Mouse (Mus musculus): ENCODE results near the gene Uqcrq.

- no peak for TF ChIP-seq CTCF (IDR thresholded peaks at IDR 0.05; ENCODE audit: control insufficient read depth, insufficient read depth, insufficient read length)
- TF ChIP-seq CEBPB (IDR thresholded peaks at IDR 0.05; ENCODE audit: low read depth), result no peak
These were observed 46.7 kb downstream of the Uqcrq start for GRCm38 (mm10) chr11:53383758-53384428.

Data from C2C12 (cell line).